Mouse (Mus musculus) macrophage (primary cell): ENCODE measurements around the gene Znhit1. TPM values are rescaled to one million over a fixed set of nuclear protein-coding genes. Genes with fewer than 3 reads are reported as not detected.

Experiments
- H3K27ac ChIP-seq: fragments of 350-480 bp; formaldehyde crosslinking; 2 replicates; pipeline ENCODE4 v1.9.0; 2021
- H3K36me3 ChIP-seq: fragments of 350-480 bp; formaldehyde crosslinking; 2 replicates; pipeline ENCODE4 v1.9.0; 2021; ENCODE audit errors: inconsistent target
- H3K4me3 ChIP-seq: fragments of 350-480 bp; formaldehyde crosslinking; 2 replicates; pipeline ENCODE4 v1.9.0; 2021; ENCODE audit errors: inconsistent target
- H3K79me2 ChIP-seq: fragments of 350-480 bp; formaldehyde crosslinking; 2 replicates; pipeline ENCODE4 v1.9.0; 2021; ENCODE audit errors: inconsistent target
- WGBS: methylation state at CpG from one replicate; pipeline ENCODE4 v1.1.7; 2026; ENCODE audit warnings: inconsistent platforms; ENCODE audit not compliant: missing documents; 5-methylcytosine and 5-hydroxymethylcytosine counted together
- polyA plus RNA-seq: library from polyadenylated mRNA; stranded (reverse); fragments of 250-400 nt; gene quantifications from 3 replicates; pipeline ENCODE4 v1.2.4, GENCODE M21; 2018; ENCODE audit warnings: inconsistent platforms

Znhit1 gene
- polyA plus RNA-seq, 1 experiment from 2014 or later: 121 TPM

- Histone ChIP-seq H3K4me3 (no peak overlapping the region), H3K27ac (no peak overlapping the region), H3K36me3 (peaks cover 34% of the 10 kb centered on the region; the same call in 1 of the 2 replicates), H3K79me2 (peaks cover 9% of the 10 kb centered on the region; the same call in 1 of the 2 replicates)
- 95% methylated on average over 9 of the region's 10 CpGs for WGBS
Measured at GRCm38 (mm10) chr5:136967592-136967991, 20.2 kb downstream of the Znhit1 start.

DNA sequence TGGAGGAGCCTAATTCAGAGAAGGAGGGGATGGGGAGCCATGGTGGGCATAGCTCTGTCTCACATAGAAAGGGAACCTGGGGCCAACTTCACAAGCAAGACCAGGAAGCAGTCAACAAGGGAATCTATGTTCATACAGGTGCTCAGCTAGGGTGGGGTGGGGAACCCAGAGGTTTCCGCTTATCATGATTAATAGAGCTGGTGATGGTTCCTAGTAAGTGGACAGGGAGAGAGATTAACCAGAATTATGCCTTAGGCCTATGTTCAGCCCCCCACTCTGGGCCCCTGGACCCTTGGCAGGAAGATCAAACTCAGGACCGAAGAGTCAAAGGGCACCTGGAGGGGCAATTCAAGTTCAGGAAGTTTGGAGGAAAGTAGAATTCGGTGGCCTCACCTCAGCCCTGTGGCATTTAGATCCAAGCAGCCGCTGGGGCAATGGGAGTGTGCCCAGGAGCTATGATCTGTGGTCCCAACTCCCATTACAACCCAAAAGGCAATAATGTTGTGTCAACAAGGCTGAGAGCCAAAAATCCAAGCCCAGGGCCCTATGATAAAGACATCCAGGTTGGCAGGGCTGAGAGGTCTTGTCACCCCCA, 20.9 kb downstream of the Znhit1 start:
- Histone ChIP-seq H3K79me2 (peaks cover 9% of the 10 kb centered on the region; the same call in 1 of the 2 replicates), H3K27ac (no peak overlapping the region), H3K4me3 (no peak overlapping the region), H3K36me3 (peaks cover 34% of the 10 kb centered on the region; the same call in 1 of the 2 replicates)
- 83% methylated on average over 4 of the region's 4 CpGs for WGBS

DNA sequence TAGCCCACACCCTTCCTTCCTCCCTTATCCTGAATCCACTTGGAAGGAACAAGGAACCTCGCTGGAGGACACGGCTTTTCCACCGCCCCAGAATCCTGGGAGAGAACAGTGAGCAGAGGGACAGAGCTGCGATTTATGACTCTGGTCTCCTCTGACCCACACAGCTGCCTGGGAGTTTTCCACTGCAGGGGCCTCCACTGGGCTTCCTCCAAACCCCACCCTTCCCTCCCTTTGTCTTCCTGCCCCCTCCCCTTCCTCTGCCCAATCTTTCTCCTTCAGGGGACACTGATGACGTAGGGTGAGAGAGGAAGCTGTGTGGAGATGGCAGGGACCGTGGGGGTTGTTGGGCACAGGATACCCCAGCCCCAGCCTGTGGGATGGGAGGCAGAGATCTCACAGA, 21.5 kb downstream of the Znhit1 start, which contains the start of gene Cldn15:
Cldn15 (plus strand) TSS at position 286 of the 400 bp plus-strand sequence.
- no peak within 1 kb of the TSS for H3K27ac ChIP-seq
- peaks cover 9% of the 10 kb centered on the region; the same call in 1 of the 2 replicates for H3K79me2 ChIP-seq
- no peak within 1 kb of the TSS for H3K4me3 ChIP-seq
- WGBS: 70% methylated on average over 4 of the region's 6 CpGs
- peaks cover 34% of the 10 kb centered on the region; the same call in 1 of the 2 replicates for H3K36me3 ChIP-seq

DNA sequence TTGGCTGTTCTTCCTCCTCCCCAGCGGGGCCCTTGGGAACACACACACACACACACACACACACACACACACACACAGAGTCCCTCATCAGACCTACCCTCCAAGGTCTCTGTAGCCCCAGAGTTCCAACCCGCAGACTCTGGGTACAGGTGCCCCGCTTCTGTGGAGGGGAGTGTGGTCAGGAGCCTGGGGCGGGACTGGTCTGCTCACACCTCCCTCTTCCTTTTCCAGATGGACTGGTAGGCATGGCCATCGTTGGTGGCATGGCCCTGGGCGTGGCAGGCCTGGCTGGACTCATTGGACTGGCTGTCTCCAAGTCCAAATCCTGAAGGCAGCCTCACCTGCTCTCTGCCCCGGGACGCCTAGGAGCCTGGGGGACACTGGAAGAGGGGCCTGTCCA, 22.1 kb downstream of the Znhit1 start:
- no peak overlapping the region for H3K27ac ChIP-seq
- WGBS: 84% methylated on average over 8 of the region's 8 CpGs
- peaks cover 34% of the 10 kb centered on the region; the same call in 1 of the 2 replicates for H3K36me3 ChIP-seq
- peaks cover 9% of the 10 kb centered on the region; the same call in 1 of the 2 replicates for H3K79me2 ChIP-seq
- H3K4me3 ChIP-seq: no peak overlapping the region

GRCm38 (mm10) chr5:136965210-136965609, 22.6 kb downstream of the Znhit1 start:
- 92% methylated on average over 9 of the region's 9 CpGs for WGBS
- no peak overlapping the region for H3K27ac ChIP-seq
- no peak overlapping the region for H3K4me3 ChIP-seq
- peaks cover 9% of the 10 kb centered on the region; the same call in 1 of the 2 replicates for H3K79me2 ChIP-seq
- peaks cover 34% of the 10 kb centered on the region; the same call in 1 of the 2 replicates for H3K36me3 ChIP-seq

- 79% methylated on average over 8 of the region's 8 CpGs for WGBS
- H3K4me3 ChIP-seq: peak overlapping the region; percentile 89; the same call in 1 of the 2 replicates
- peaks cover 29% of the 10 kb centered on the region; the same call in 1 of the 2 replicates for H3K79me2 ChIP-seq
- peaks cover 34% of the 10 kb centered on the region; the same call in 1 of the 2 replicates for H3K36me3 ChIP-seq
- H3K27ac ChIP-seq: 0 out of 2 replicates have a peak overlapping the region, but pooled peaks have one; percentile 80
Measured at GRCm38 (mm10) chr5:136962966-136963540, 24.8 kb downstream of the Znhit1 start.

DNA sequence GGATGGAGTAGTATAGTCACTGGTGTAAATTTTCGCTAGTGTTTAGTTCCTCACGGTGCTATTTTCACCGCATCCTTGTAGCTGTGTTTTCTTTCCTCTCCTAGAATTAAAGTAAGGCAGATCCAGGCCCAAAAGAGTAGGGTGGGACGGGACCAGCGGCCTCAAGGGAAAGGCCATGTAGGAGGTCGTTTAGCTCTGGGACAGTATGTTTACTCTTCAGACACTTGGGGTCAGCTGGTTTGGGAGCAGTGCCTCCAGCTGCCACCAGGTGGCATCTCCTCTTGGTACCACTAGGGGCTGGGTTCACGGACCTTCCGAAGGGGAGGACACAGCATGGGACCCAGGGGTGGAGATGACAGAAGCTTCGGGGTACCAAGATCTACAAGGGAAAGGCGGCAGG, 25.3 kb downstream of the Znhit1 start:
- peaks cover 33% of the 10 kb centered on the region for H3K79me2 ChIP-seq
- H3K4me3 ChIP-seq: peak overlapping the region; percentile 89
- peak overlapping the region; percentile 80 for H3K27ac ChIP-seq
- peaks cover 34% of the 10 kb centered on the region; the same call in 1 of the 2 replicates for H3K36me3 ChIP-seq
- WGBS: 0% methylated on average over 10 of the region's 10 CpGs

- H3K4me3 ChIP-seq: peak overlapping the region; percentile 89
- H3K27ac ChIP-seq: peak overlapping the region; percentile 80
- under 1% methylated on average over 18 of the region's 20 CpGs for WGBS
- peaks cover 38% of the 10 kb centered on the region for H3K79me2 ChIP-seq
- peaks cover 34% of the 10 kb centered on the region; the same call in 1 of the 2 replicates for H3K36me3 ChIP-seq
Measured at GRCm38 (mm10) chr5:136961983-136962461, 25.8 kb downstream of the Znhit1 start.

DNA sequence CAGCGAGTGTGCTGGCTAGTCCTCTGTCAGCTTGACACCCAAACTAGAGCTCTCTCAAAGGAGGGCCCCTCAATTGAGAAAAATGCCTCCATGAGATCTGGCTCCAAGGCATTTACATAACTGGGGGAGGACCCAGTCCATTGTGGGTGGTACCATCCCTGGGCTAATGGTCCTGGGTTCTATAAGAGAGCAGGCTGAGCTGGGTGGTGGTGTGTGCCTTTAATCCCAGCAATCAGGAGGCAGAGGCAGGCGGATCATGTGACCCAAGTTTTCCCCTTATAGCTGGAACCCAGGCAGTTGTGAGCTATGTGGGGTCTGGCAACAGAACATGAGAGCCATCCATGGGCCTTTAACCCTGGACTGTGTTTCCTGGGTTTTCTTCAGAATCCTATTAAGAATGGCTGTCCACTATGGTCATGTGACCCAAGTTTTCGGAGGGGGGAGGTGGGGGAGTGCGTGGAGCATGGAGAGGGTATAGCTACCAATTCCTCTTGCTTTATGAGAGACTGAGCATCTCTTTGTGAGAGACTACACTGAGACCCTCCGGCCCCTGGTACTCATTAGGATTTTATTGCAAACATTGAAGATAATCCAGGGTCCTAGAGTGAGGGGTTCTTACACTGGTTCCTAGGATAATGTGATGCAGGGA, 26.4 kb downstream of the Znhit1 start:
- WGBS: 40% methylated on average over 5 of the region's 5 CpGs
- peaks cover 43% of the 10 kb centered on the region for H3K79me2 ChIP-seq
- peak overlapping the region; percentile 80 for H3K27ac ChIP-seq
- peak overlapping the region; percentile 89 for H3K4me3 ChIP-seq
- H3K36me3 ChIP-seq: peaks cover 33% of the 10 kb centered on the region; the same call in 1 of the 2 replicates

DNA sequence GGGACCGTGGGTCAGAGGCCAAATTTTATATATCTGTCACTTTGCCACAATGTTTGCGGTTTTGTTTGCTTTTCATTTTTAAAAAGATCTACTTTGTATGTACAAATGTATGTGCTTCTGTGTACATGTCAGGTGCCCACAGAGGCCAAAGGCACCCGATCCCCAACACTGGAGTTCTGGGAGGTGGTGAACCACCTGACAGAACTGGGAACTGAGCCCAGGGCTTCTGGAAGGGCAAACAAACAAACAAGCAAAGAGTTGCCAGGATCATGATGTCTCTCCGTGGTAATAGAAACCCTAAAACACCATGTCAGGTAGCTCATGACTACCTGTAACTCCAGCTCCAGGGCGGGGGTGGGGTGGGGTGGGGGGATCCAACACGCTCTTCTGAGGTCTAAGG, 27.8 kb downstream of the Znhit1 start:
- WGBS: 92% methylated on average over 6 of the region's 6 CpGs
- peaks cover 19% of the 10 kb centered on the region; the same call in 1 of the 2 replicates for H3K36me3 ChIP-seq
- H3K27ac ChIP-seq: no peak overlapping the region
- H3K79me2 ChIP-seq: peaks cover 57% of the 10 kb centered on the region
- no peak overlapping the region for H3K4me3 ChIP-seq

GRCm38 (mm10) chr5:136958991-136959605, 28.7 kb downstream of the Znhit1 start:
- peaks cover 9% of the 10 kb centered on the region; the same call in 1 of the 2 replicates for H3K36me3 ChIP-seq
- H3K79me2 ChIP-seq: peaks cover 67% of the 10 kb centered on the region
- 95% methylated on average over 4 of the region's 5 CpGs for WGBS
- H3K4me3 ChIP-seq: no peak overlapping the region
- H3K27ac ChIP-seq: no peak overlapping the region

DNA sequence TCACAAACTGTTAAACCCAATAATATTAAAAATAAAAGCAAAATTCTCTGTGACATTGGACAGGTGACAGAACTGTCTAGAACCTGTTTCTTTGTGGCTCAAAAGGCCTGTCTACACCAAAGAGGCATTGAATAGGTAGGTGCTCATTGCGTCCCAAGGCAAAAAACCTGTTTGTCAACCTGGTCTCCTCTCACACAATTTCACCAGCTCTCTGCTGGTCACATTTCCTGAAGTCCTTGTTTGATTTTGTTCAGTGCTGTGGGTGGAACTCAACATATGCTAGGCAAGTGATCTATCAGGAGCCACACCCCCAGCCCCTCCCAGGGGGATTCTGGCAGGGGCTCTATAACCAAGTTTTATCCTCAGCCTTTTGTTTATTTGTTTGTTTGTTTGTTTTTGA, 30.6 kb downstream of the Znhit1 start:
- 80% methylated on average over 1 of the region's 1 CpGs for WGBS
- Histone ChIP-seq H3K4me3 (no peak overlapping the region), H3K27ac (no peak overlapping the region), H3K36me3 (no peaks in the 10 kb centered on the region), H3K79me2 (peaks cover 60% of the 10 kb centered on the region)

DNA sequence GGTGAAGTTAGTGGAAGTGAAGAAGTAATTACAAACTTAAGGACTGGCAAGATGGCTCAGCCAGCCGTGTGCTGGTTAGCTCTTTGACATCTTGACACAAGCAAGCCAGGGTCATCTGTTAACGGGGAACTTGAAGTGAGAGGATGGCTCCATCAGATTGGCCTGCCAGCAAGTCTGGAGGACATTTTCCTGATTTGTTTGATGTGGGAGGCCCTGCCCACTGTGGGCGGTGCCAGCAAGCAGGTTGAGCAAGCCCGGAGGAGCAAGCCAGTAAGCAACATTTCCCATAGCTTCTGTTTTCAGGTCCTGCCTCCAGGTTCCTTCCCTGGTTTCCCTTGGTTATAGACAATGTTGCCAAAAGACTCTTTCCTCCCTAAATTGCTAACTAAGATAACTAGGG, 32.2 kb downstream of the Znhit1 start:
- Histone ChIP-seq H3K79me2 (peaks cover 60% of the 10 kb centered on the region), H3K27ac (no peak overlapping the region), H3K4me3 (no peak overlapping the region), H3K36me3 (no peaks in the 10 kb centered on the region)
- WGBS: 81% methylated on average over 4 of the region's 4 CpGs

- Histone ChIP-seq H3K27ac (peak overlapping the region; percentile 60), H3K79me2 (peaks cover 43% of the 10 kb centered on the region), H3K4me3 (peak overlapping the region; percentile 89), H3K36me3 (no peaks in the 10 kb centered on the region)
- 2% methylated on average over 12 of the region's 12 CpGs for WGBS
Measured at GRCm38 (mm10) chr5:136953440-136953951, 34.3 kb downstream of the Znhit1 start.
